ENCODE assay signal across 8 mouse cellular contexts in the genomic region with DNA sequence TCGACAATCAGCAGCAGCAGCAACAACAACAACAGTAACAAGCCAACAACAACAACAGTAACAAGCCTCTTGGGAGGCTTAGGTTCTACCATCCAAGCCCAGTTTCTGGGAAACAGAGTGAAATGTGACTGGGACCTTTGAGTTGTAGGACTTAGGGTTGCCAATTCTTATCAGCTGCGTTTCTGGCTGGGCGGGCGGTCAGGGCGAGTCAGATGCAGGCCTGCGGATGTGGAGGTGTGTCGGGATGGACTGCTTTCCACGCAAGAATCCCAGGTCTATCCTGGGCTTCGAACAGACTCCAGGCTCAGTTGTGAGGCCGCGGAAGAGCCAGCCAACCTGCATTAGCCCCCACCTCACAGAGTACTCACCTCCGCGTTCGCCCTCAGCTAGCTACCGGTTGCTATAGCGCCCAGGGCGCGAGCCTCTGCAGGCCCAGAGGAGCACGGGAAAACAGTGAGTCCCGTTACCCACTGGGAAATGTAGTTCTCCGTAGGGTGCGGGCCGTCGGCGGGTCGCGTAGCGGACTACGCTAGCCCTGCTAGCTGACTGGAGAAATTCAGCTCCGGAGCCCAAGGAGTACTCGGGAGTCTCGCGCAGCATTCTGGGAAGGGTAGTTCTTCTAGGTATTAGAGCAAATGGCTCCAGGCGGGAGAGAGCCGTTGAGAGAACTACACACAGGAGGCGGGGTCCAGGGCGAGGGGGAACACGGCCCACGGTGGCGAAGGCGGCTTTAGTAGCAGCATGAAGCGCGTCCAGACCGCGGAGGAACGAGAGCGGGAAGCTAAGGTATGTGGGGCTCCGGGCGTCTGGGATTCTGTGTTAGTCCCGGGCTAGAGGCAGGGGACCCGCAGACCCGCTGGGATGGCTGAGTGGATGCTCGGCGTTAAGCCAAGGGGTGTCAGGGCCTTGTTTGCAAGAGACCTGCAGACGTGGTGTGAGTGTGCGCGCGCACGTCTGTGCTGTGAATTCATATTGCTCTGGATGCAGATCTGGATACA. TPM values are rescaled to one million over a fixed set of nuclear protein-coding genes. Genes with fewer than 3 reads are reported as not detected.
DNase-seq lines count a peak whose midpoint lies in the region; ATAC-seq and TF ChIP-seq lines count a peak whose summit lies in the region.

A gene (minus strand): TSS at position 428 of the 998 bp plus-strand sequence.
A gene (plus strand): TSS at position 691 of the 998 bp plus-strand sequence.

- POLR2A ChIA-PET in Patski (lab: Charles Lee) = interaction anchor here (1.0 to 1.3 kb wide), 2 partner anchors 9 to 14 kb away, joined by 3 read pairs; no protein-coding TSS in a partner anchor

- in situ Hi-C loops in Patski (cut with MboI; ENCODE audit: low pct_unique_long_range_greater_than_20kb) = no loop called here

- peak within 1 kb of the TSS; percentile 71 for H3K4me3 ChIP-seq in hindbrain, embryonic 13.5 days

- CTCF ChIA-PET in Patski (lab: Charles Lee) = interaction anchor here (1.0 kb wide), 1 partner anchor 17 kb away, joined by 3 read pairs; no protein-coding TSS in a partner anchor

- under 1% methylated on average over 59 of the region's 59 CpGs for WGBS in hindbrain, embryonic 13.5 days

- peaks cover 39% of the 10 kb centered on the region for H3K4me1 ChIP-seq in hindbrain, embryonic 13.5 days (replicated peaks)

- ATAC-seq in Patski = peak; percentile 100
- peak; percentile 100 for ATAC-seq in hindbrain, embryonic 13.5 days (ENCODE audit: low FRiP score)

- H3K27ac ChIP-seq in hindbrain, embryonic 13.5 days = peak within 1 kb of the TSS; percentile 88

- peak within 1 kb of the TSS; percentile 88 for H3K4me2 ChIP-seq in hindbrain, embryonic 13.5 days

- no peaks in the 10 kb centered on the region for H3K9me3 ChIP-seq in hindbrain, embryonic 13.5 days

- peak; percentile 45 for TF ChIP-seq CTCF in Patski (IDR thresholded peaks at IDR 0.05)

- peak within 1 kb of the TSS; percentile 83 for H3K9ac ChIP-seq in hindbrain, embryonic 13.5 days

- peak; percentile 98 for DNase-seq in Patski (ENCODE audit: low read depth, low spot score)
- peak; percentile 97 to 98 for DNase-seq in cerebellum, postnatal 14 days
- peak; percentile 97 to 98 for DNase-seq in frontal cortex, postnatal 14 days (ENCODE audit: low spot score in 2 of 2)
- peak; percentile 78 to 91 for DNase-seq in layer of hippocampus, postnatal 25 days (ENCODE audit: extremely low spot score in 1 of 2, low spot score in 1 of 2)
- peak; percentile 99 for DNase-seq in lung, postnatal 25 days (ENCODE audit: low spot score)
- DNase-seq in retina, embryonic 14.5 days (ENCODE audit: low spot score) = peak; percentile 100
- DNase-seq in thymus, postnatal 4 days = peak; percentile 94

- H3K36me3 ChIP-seq in hindbrain, embryonic 13.5 days = no peaks in the 10 kb centered on the region

- H3K27me3 ChIP-seq in Patski = no peaks in the 10 kb centered on the region
- no peaks in the 10 kb centered on the region for H3K27me3 ChIP-seq in hindbrain, embryonic 13.5 days

RNA-seq across cellular contexts. Expression of the first gene that starts in this region (rescaled TPM):
- polyA plus RNA-seq in Patski (2021) = 15.4 TPM
- polyA plus RNA-seq in hindbrain, embryonic 13.5 days (2015; fragmentation: Nextera tagmentation; extraction: Ambion mirVana) = 10.3 and 10.6 TPM in 2 replicates
- total RNA-seq in layer of hippocampus, postnatal 25 days (2021) = 10 to 100 TPM; 21.7 to 21.8 TPM

RNA-seq across cellular contexts. Expression of the second gene that starts in this region (rescaled TPM):
- 63.7 TPM for polyA plus RNA-seq in Patski (2021)
- 126 and 131 TPM in 2 replicates for polyA plus RNA-seq in hindbrain, embryonic 13.5 days (2015; fragmentation: Nextera tagmentation; extraction: Ambion mirVana)
- 100 to 1,000 TPM; 138 TPM for total RNA-seq in layer of hippocampus, postnatal 25 days (2021)

Comparison
In these comparisons a context has a peak if more than half of its experiments do, and no peak if none do; other contexts are left out.
1. Peak in every context shown above with its lines: DNase-seq, ATAC-seq, H3K4me3 ChIP-seq and H3K27ac ChIP-seq.